Mouse (Mus musculus) cerebellum, postnatal 4 days (tissue): ENCODE measurements around the gene Pigt.

Experiments used
- DNase-seq, 2 experiments: peaks; one replicate each; pipeline ENCODE4 v3.0.0; 2022; ENCODE audit warnings: low spot score in 2 of 2, mixed read lengths in 1 of 2

The Pigt gene

GRCm38 (mm10) chr2:164486258-164487114 lies 10.8 kb upstream of the Pigt start:
- DNase-seq, result peak in 1 of 2 experiments; percentile 54

GRCm38 (mm10) chr2:164487115-164487527 lies 10.2 kb upstream of the Pigt start:
- no peak for DNase-seq

- peak in 1 of 2 experiments; percentile 72 for DNase-seq
Measured at GRCm38 (mm10) chr2:164487812-164488211, 9.5 kb upstream of the Pigt start.

GRCm38 (mm10) chr2:164494126-164494525 lies 3.2 kb upstream of the Pigt start:
- DNase-seq, result peak in 1 of 2 experiments; percentile 26

- DNase-seq, result no peak
Measured at GRCm38 (mm10) chr2:164496331-164496730, 989 bp upstream of the Pigt start.

GRCm38 (mm10) chr2:164497691-164498268 lies 460 bp downstream of the Pigt start:
- DNase-seq, result no peak

- no peak for DNase-seq
Measured at GRCm38 (mm10) chr2:164499317-164499716, 2.0 kb downstream of the Pigt start.

- DNase-seq, result peak in 1 of 2 experiments; percentile 36
Measured at GRCm38 (mm10) chr2:164500511-164500910, 3.2 kb downstream of the Pigt start.

- no peak for DNase-seq
Measured at GRCm38 (mm10) chr2:164504919-164505318, 7.6 kb downstream of the Pigt start.

GRCm38 (mm10) chr2:164505619-164506347 lies 8.5 kb downstream of the Pigt start:
- no peak for DNase-seq

GRCm38 (mm10) chr2:164507811-164508210 lies 10.5 kb downstream of the Pigt start:
- DNase-seq, result no peak

GRCm38 (mm10) chr2:164510621-164511190 lies 13.4 kb downstream of the Pigt start:
- DNase-seq, result no peak

- DNase-seq, result no peak
Measured at GRCm38 (mm10) chr2:164512121-164512909, 15.0 kb downstream of the Pigt start.

GRCm38 (mm10) chr2:164513389-164513788 lies 16.1 kb downstream of the Pigt start:
- no peak for DNase-seq

GRCm38 (mm10) chr2:164514916-164515315 lies 17.6 kb downstream of the Pigt start:
- DNase-seq, result no peak

GRCm38 (mm10) chr2:164515897-164516296 lies 18.6 kb downstream of the Pigt start:
- no peak for DNase-seq

GRCm38 (mm10) chr2:164516592-164516991 lies 19.3 kb downstream of the Pigt start:
- no peak for DNase-seq

- DNase-seq, result peak in 1 of 2 experiments; percentile 54
Measured at GRCm38 (mm10) chr2:164517485-164518221, 20.3 kb downstream of the Pigt start.

GRCm38 (mm10) chr2:164518266-164519170 lies 21.2 kb downstream of the Pigt start:
- no peak for DNase-seq

GRCm38 (mm10) chr2:164519171-164519526 lies 21.8 kb downstream of the Pigt start:
- DNase-seq, result no peak
